Mouse (Mus musculus) megakaryocyte, embryonic 14.5 days (primary cell): Measurements from ENCODE around the gene Pkig.

Experiments used
- FLI1 ChIP-seq: IDR thresholded peaks from 2 replicates; pipeline ENCODE4 v1.6.1; 2012; ENCODE audit warnings: low read length, inconsistent platforms, mixed read lengths
- GATA1 ChIP-seq: IDR thresholded peaks from 3 replicates; pipeline ENCODE4 v1.6.1; 2012; ENCODE audit warnings: mixed read lengths, low read length, inconsistent platforms, borderline replicate concordance

DNA sequence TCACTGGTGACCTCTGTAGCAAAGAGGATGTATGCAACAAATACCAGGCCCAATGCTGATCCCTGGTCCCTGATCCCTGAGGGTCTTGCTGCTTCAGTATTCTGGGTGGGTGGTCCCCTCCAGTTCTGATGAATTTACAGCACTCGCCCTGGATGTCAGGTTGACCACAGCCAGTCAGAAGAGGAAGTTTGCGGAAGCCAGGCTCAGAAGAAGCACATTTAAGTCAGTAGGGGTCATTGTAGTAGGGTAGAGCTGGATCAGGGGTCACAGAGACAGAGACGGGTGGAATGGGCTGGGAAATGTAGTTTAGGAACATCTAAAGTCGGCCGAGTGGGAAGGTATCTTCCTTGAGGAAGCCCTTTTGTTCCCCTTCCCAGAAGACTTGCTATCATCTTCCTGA is 96.0 kb downstream of the Pkig start:
- TF ChIP-seq GATA1 (no peak), FLI1 (no peak)
